Mouse (Mus musculus): ENCODE measurements around the gene Eid3. TPM values are rescaled to one million over a fixed set of nuclear protein-coding genes. Genes with fewer than 3 reads are reported as not detected.

The Eid3 gene
- polyA plus RNA-seq, 1 experiment = 0.34 TPM

GRCm38 (mm10) chr10:82892442-82893055 lies 26.1 kb downstream of the Eid3 start:
- Histone ChIP-seq H3K27ac (ENCODE audit: insufficient read depth, low read length) (peak overlapping the region; percentile 55), H3K4me1 (ENCODE audit: control insufficient read depth, insufficient read depth, insufficient read length) (peaks cover 42% of the 10 kb centered on the region), H3K27me3 (ENCODE audit: control insufficient read depth, insufficient read depth, low read length) (no peaks in the 10 kb centered on the region), H3K4me3 (ENCODE audit: extremely low read depth, insufficient read depth, insufficient read length) (no peak overlapping the region), H3K36me3 (ENCODE audit: control insufficient read depth, insufficient read depth, low read length) (peaks cover 6% of the 10 kb centered on the region)
- TF ChIP-seq POLR2A (IDR thresholded peaks at IDR 0.05; ENCODE audit: low read depth, low read length) (no peak), CTCF (IDR thresholded peaks at IDR 0.05; ENCODE audit: extremely low read depth, insufficient read depth, insufficient read length, insufficient replicate concordance) (no peak)
- DNase-seq (ENCODE audit: low read depth in 1 of 2, low spot score in 2 of 2) = peak in 1 of 2 experiments; percentile 24
- 65% methylated on average over 9 of the region's 9 CpGs for WGBS

GRCm38 (mm10) chr10:82893872-82894650 lies 27.6 kb downstream of the Eid3 start:
- DNase-seq (ENCODE audit: low read depth in 1 of 2, low spot score in 2 of 2) = no peak
- Histone ChIP-seq H3K36me3 (ENCODE audit: control insufficient read depth, insufficient read depth, low read length) (peaks cover 6% of the 10 kb centered on the region), H3K27me3 (ENCODE audit: control insufficient read depth, insufficient read depth, low read length) (no peaks in the 10 kb centered on the region), H3K27ac (ENCODE audit: insufficient read depth, low read length) (peak overlapping the region; percentile 72), H3K4me1 (ENCODE audit: control insufficient read depth, insufficient read depth, insufficient read length) (peaks cover 37% of the 10 kb centered on the region), H3K4me3 (ENCODE audit: extremely low read depth, insufficient read depth, insufficient read length) (no peak overlapping the region)
- WGBS = 54% methylated on average over 18 of the region's 18 CpGs
- TF ChIP-seq POLR2A (IDR thresholded peaks at IDR 0.05; ENCODE audit: low read depth, low read length) (no peak), CTCF (IDR thresholded peaks at IDR 0.05; ENCODE audit: extremely low read depth, insufficient read depth, insufficient read length, insufficient replicate concordance) (no peak)

- H3K27me3 ChIP-seq (ENCODE audit: control insufficient read depth, insufficient read depth, low read length) = no peaks in the 10 kb centered on the region
- peaks cover 12% of the 10 kb centered on the region for H3K4me1 ChIP-seq (ENCODE audit: control insufficient read depth, insufficient read depth, insufficient read length)
- TF ChIP-seq CTCF (IDR thresholded peaks at IDR 0.05; ENCODE audit: extremely low read depth, insufficient read depth, insufficient read length, insufficient replicate concordance) = no peak
- TF ChIP-seq POLR2A (IDR thresholded peaks at IDR 0.05; ENCODE audit: low read depth, low read length) = no peak
- peaks cover 6% of the 10 kb centered on the region for H3K36me3 ChIP-seq (ENCODE audit: control insufficient read depth, insufficient read depth, low read length)
- H3K27ac ChIP-seq (ENCODE audit: insufficient read depth, low read length) = no peak overlapping the region
- no peak overlapping the region for H3K4me3 ChIP-seq (ENCODE audit: extremely low read depth, insufficient read depth, insufficient read length)
- WGBS = 92% methylated on average over 13 of the region's 13 CpGs
- no peak for DNase-seq (ENCODE audit: low read depth in 1 of 2, low spot score in 2 of 2)
Observed at GRCm38 (mm10) chr10:82897936-82898335, 31.5 kb downstream of the Eid3 start.

- Histone ChIP-seq H3K27me3 (ENCODE audit: control insufficient read depth, insufficient read depth, low read length) (no peaks in the 10 kb centered on the region), H3K4me3 (ENCODE audit: extremely low read depth, insufficient read depth, insufficient read length) (no peak overlapping the region), H3K4me1 (ENCODE audit: control insufficient read depth, insufficient read depth, insufficient read length) (peaks cover 4% of the 10 kb centered on the region; the same call in 1 of the 2 replicates), H3K27ac (ENCODE audit: insufficient read depth, low read length) (no peak overlapping the region), H3K36me3 (ENCODE audit: control insufficient read depth, insufficient read depth, low read length) (peaks cover 6% of the 10 kb centered on the region)
- no peak for TF ChIP-seq POLR2A (IDR thresholded peaks at IDR 0.05; ENCODE audit: low read depth, low read length)
- no peak for TF ChIP-seq CTCF (IDR thresholded peaks at IDR 0.05; ENCODE audit: extremely low read depth, insufficient read depth, insufficient read length, insufficient replicate concordance)
- DNase-seq (ENCODE audit: low read depth in 1 of 2, low spot score in 2 of 2) = no peak
- 86% methylated on average over 7 of the region's 7 CpGs for WGBS
Observed at GRCm38 (mm10) chr10:82898893-82899292, 32.5 kb downstream of the Eid3 start.

DNA sequence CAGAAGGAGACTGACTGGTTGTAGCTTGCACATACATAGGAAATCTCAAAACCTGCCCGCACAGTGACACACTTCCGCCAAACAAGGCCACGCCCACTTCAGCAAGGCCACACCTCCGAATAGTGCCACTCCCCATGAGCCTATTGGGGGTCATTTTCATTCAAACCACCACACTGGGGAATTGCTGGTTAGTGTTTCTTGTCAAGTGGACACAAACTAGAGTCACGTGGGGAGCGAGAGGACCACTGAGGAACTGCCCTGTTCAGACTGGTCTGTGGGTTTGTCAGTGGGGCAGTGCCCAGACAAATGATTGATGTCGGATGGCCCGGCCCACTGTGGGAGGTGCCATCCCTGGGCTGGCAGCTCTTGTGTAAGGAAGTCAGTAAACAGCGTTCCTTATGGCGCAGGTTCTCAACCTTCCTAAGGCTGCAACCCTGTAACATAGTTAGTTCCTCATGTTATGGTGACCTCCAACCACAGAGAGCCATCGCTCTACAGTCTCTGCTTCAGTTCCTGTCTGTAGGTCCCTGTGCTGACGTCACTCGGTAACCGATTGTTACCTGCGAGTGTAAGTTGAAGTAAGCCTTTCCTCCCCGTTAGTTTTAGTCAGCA lies 33.5 kb downstream of the Eid3 start:
- DNase-seq (ENCODE audit: low read depth in 1 of 2, low spot score in 2 of 2) = peak in 1 of 2 experiments; percentile 74
- peaks cover 6% of the 10 kb centered on the region for H3K36me3 ChIP-seq (ENCODE audit: control insufficient read depth, insufficient read depth, low read length)
- TF ChIP-seq POLR2A (IDR thresholded peaks at IDR 0.05; ENCODE audit: low read depth, low read length) (no peak), CTCF (IDR thresholded peaks at IDR 0.05; ENCODE audit: extremely low read depth, insufficient read depth, insufficient read length, insufficient replicate concordance) (no peak)
- 18% methylated on average over 16 of the region's 16 CpGs for WGBS
- no peaks in the 10 kb centered on the region; the same call in 1 of the 2 replicates for H3K4me1 ChIP-seq (ENCODE audit: control insufficient read depth, insufficient read depth, insufficient read length)
- H3K4me3 ChIP-seq (ENCODE audit: extremely low read depth, insufficient read depth, insufficient read length) = peak overlapping the region; percentile 21; the same call in 1 of the 2 replicates
- no peaks in the 10 kb centered on the region for H3K27me3 ChIP-seq (ENCODE audit: control insufficient read depth, insufficient read depth, low read length)
- peak overlapping the region; percentile 21 for H3K27ac ChIP-seq (ENCODE audit: insufficient read depth, low read length)

DNA sequence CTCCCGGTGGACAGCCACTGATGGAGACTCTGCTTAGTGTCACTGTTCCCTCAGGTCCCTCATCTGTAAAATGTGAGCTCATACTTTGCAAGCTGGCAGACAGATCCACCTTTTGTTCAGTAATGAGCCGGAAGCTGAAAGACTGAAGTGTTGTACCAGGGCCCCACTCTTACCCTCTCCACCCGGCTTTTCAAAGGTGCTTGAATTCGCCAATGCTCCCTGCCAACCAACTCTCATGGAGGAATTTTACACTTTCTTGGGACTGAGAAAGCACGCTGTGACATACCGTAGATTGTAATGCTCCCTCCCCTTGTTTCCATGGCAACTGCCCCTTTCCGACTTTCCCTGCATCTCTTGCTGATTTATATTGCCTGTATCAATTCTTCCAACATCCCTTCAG lies 34.1 kb downstream of the Eid3 start:
- Histone ChIP-seq H3K27ac (ENCODE audit: insufficient read depth, low read length) (peak overlapping the region; percentile 21; the same call in 1 of the 2 replicates), H3K4me3 (ENCODE audit: extremely low read depth, insufficient read depth, insufficient read length) (peak overlapping the region; percentile 21; the same call in 1 of the 2 replicates)
- TF ChIP-seq CTCF (IDR thresholded peaks at IDR 0.05; ENCODE audit: extremely low read depth, insufficient read depth, insufficient read length, insufficient replicate concordance) (no peak), POLR2A (IDR thresholded peaks at IDR 0.05; ENCODE audit: low read depth, low read length) (no peak)

More for the DNA sequence above, 34.1 kb downstream of the Eid3 start:
- Histone ChIP-seq H3K36me3 (ENCODE audit: control insufficient read depth, insufficient read depth, low read length) (peaks cover 6% of the 10 kb centered on the region), H3K27me3 (ENCODE audit: control insufficient read depth, insufficient read depth, low read length) (no peaks in the 10 kb centered on the region), H3K4me1 (ENCODE audit: control insufficient read depth, insufficient read depth, insufficient read length) (no peaks in the 10 kb centered on the region; the same call in 1 of the 2 replicates)
- 81% methylated on average over 7 of the region's 7 CpGs for whole genome bisulfite sequencing
- DNase-seq (ENCODE audit: low read depth in 1 of 2, low spot score in 2 of 2) = no peak
